Mouse (Mus musculus) stomach, postnatal 0 days (tissue): ENCODE measurements around the gene Angptl4.

Experiments used
- CTCF ChIP-seq: IDR thresholded peaks from 2 replicates; pipeline ENCODE4 v1.5.1; 2016; ENCODE audit warnings: antibody characterized with exemption, low read depth, mild to moderate bottlenecking, moderate library complexity
- EP300 ChIP-seq: optimal IDR thresholded peaks from 2 replicates; pipeline ENCODE3; 2016; ENCODE audit warnings: antibody characterized with exemption

- TF ChIP-seq CTCF (no peak), EP300 (no peak)
Observed at GRCm38 (mm10) chr17:33816612-33817011, 35.0 kb upstream of the Angptl4 start.
